Mouse (Mus musculus): ENCODE results near the gene Cda.

DNA sequence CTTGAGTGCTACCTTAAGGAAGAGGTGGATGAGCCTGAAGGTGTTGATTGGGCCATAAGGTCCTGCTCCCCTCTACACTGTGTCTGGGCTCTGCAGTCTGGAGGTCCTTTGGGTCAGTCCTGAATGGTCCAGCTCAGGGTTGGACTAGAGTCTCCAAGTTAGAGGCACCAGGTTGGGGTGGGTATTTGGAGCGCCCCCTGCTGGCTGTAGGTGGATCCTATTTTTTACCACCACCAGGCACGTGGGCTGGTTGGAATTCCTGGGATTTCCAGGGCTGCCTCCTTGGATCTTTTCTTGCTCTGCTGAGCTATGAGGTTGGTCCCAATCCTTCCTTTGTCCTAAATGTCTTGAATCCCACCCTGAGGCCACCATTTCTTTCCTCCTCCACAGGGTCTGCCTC lies 37.0 kb upstream of the Cda start:
- TF ChIP-seq POLR2A (IDR thresholded peaks at IDR 0.05; ENCODE audit: control insufficient read depth, extremely low read depth, insufficient read depth, low read length, poor library complexity) (no peak), CTCF (IDR thresholded peaks at IDR 0.05; ENCODE audit: borderline replicate concordance, control insufficient read depth, extremely low read depth, insufficient read depth, low read length, poor library complexity) (peak; percentile 81; the same call in 1 of the 2 replicates)

All from thymus, adult 2 months (tissue).